Mouse (Mus musculus): Measurements from ENCODE around the gene Ppp4c.
A peak's percentile ranks its signal among the peaks of the same experiment; 100 is the strongest.

The Ppp4c gene

GRCm38 (mm10) chr7:126791851-126792720 lies at the start of gene Ppp4c:
TSS of gene Ppp4c (minus strand) at chr7:126792496.
- peak; percentile 92 for DNase-seq (ENCODE audit: low read depth, low spot score)

- DNase-seq (ENCODE audit: low read depth, low spot score): no peak
Measured at GRCm38 (mm10) chr7:126833294-126833693, 41.0 kb upstream of the Ppp4c start.

GRCm38 (mm10) chr7:126832036-126832598 lies 39.8 kb upstream of the Ppp4c start:
- peak; percentile 89 for DNase-seq (ENCODE audit: low read depth, low spot score)

GRCm38 (mm10) chr7:126831539-126831938 lies 39.2 kb upstream of the Ppp4c start, which contains the start of gene 4930451I11Rik:
TSS of gene 4930451I11Rik (minus strand) at chr7:126831639.
- DNase-seq (ENCODE audit: low read depth, low spot score): no peak

GRCm38 (mm10) chr7:126825952-126826351 lies 33.7 kb upstream of the Ppp4c start:
- no peak for DNase-seq (ENCODE audit: low read depth, low spot score)

- no peak for DNase-seq (ENCODE audit: low read depth, low spot score)
Measured at GRCm38 (mm10) chr7:126825403-126825802, 33.1 kb upstream of the Ppp4c start.

GRCm38 (mm10) chr7:126823940-126824339 lies 31.6 kb upstream of the Ppp4c start:
- no peak for DNase-seq (ENCODE audit: low read depth, low spot score)

- DNase-seq (ENCODE audit: low read depth, low spot score): no peak
Measured at GRCm38 (mm10) chr7:126823202-126823711, 31.0 kb upstream of the Ppp4c start.

- no peak for DNase-seq (ENCODE audit: low read depth, low spot score)
Measured at GRCm38 (mm10) chr7:126822741-126823140, 30.4 kb upstream of the Ppp4c start.

- peak; percentile 56 for DNase-seq (ENCODE audit: low read depth, low spot score)
Measured at GRCm38 (mm10) chr7:126821835-126822511, 29.7 kb upstream of the Ppp4c start.

GRCm38 (mm10) chr7:126818818-126819217 lies 26.5 kb upstream of the Ppp4c start:
- no peak for DNase-seq (ENCODE audit: low read depth, low spot score)

GRCm38 (mm10) chr7:126817595-126817994 lies 25.3 kb upstream of the Ppp4c start:
- no peak for DNase-seq (ENCODE audit: low read depth, low spot score)

- no peak for DNase-seq (ENCODE audit: low read depth, low spot score)
Measured at GRCm38 (mm10) chr7:126816494-126816893, 24.2 kb upstream of the Ppp4c start.

- no peak for DNase-seq (ENCODE audit: low read depth, low spot score)
Measured at GRCm38 (mm10) chr7:126815726-126816222, 23.5 kb upstream of the Ppp4c start.

GRCm38 (mm10) chr7:126809723-126810369 lies 17.6 kb upstream of the Ppp4c start:
- no peak for DNase-seq (ENCODE audit: low read depth, low spot score)

GRCm38 (mm10) chr7:126808703-126809455 lies 16.6 kb upstream of the Ppp4c start:
- DNase-seq (ENCODE audit: low read depth, low spot score): peak; percentile 68

GRCm38 (mm10) chr7:126807405-126807804 lies 15.1 kb upstream of the Ppp4c start:
- DNase-seq (ENCODE audit: low read depth, low spot score): no peak

- DNase-seq (ENCODE audit: low read depth, low spot score): no peak
Measured at GRCm38 (mm10) chr7:126806956-126807355, 14.7 kb upstream of the Ppp4c start.

GRCm38 (mm10) chr7:126803751-126804150 lies 11.5 kb upstream of the Ppp4c start:
- no peak for DNase-seq (ENCODE audit: low read depth, low spot score)

GRCm38 (mm10) chr7:126803181-126803580 lies 10.9 kb upstream of the Ppp4c start:
- no peak for DNase-seq (ENCODE audit: low read depth, low spot score)

All from WW6 (cell line).